Mouse (Mus musculus) liver, postnatal 0 days (tissue): ENCODE data around the gene Spata20.

Source experiments
- CTCF ChIP-seq: sonication (generic); IDR thresholded peaks from 2 replicates; pipeline ENCODE4 v1.5.1; 2016; ENCODE audit warnings: antibody characterized with exemption, low read depth
- EP300 ChIP-seq: IDR thresholded peaks from 2 replicates; pipeline ENCODE4 v1.6.1; 2016; ENCODE audit warnings: antibody characterized with exemption, low read depth, mild to moderate bottlenecking

DNA sequence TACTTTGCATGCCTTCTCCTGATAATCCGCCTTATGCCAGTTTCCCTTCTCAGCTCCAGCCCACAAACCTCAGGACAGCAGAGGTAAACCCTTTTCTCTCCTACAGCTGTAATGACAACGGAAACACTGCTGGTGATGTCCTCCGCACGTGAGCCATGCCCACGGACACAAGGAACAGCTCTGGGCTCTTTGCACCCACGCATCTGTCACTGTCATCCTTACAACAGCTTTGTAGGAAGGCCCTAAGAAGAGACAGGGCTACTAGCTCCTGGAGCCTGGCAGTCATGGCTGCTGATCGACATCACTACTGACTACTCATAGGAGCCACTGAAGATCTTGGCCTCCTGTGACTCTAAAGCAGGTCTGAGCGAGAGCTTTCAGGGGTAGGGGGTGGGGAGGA is 47.2 kb upstream of the Spata20 start:
- TF ChIP-seq EP300 (no peak), CTCF (no peak)
